Mouse (Mus musculus): ENCODE data around the gene Ppp6r3. TPM values are rescaled to one million over a fixed set of nuclear protein-coding genes. Genes with fewer than 3 reads are reported as not detected.

Gene Ppp6r3
- polyA plus RNA-seq, 1 experiment, result 32.4 TPM

GRCm38 (mm10) chr19:3441092-3441491, 134.5 kb downstream of the Ppp6r3 start:
- no peaks in the 10 kb centered on the region for H3K4me1 ChIP-seq (ENCODE audit: control insufficient read depth, insufficient read depth, insufficient read length, low read length)
- no peak overlapping the region for H3K4me3 ChIP-seq (ENCODE audit: insufficient read depth, low read depth, low read length)
- no peak overlapping the region for H3K27ac ChIP-seq (replicated peaks; ENCODE audit: low read depth, low read length)

GRCm38 (mm10) chr19:3440667-3441066, 134.9 kb downstream of the Ppp6r3 start:
- Histone ChIP-seq H3K4me1 (ENCODE audit: control insufficient read depth, insufficient read depth, insufficient read length, low read length) (no peaks in the 10 kb centered on the region), H3K4me3 (ENCODE audit: insufficient read depth, low read depth, low read length) (no peak overlapping the region), H3K27ac (replicated peaks; ENCODE audit: low read depth, low read length) (no peak overlapping the region)

- Histone ChIP-seq H3K4me3 (ENCODE audit: insufficient read depth, low read depth, low read length) (no peak overlapping the region), H3K4me1 (ENCODE audit: control insufficient read depth, insufficient read depth, insufficient read length, low read length) (no peaks in the 10 kb centered on the region), H3K27ac (replicated peaks; ENCODE audit: low read depth, low read length) (no peak overlapping the region)
Observed at GRCm38 (mm10) chr19:3437980-3438379, 137.6 kb downstream of the Ppp6r3 start.

GRCm38 (mm10) chr19:3436840-3437239, 138.7 kb downstream of the Ppp6r3 start:
- H3K4me3 ChIP-seq (ENCODE audit: insufficient read depth, low read depth, low read length), result no peak overlapping the region
- no peaks in the 10 kb centered on the region for H3K4me1 ChIP-seq (ENCODE audit: control insufficient read depth, insufficient read depth, insufficient read length, low read length)
- no peak overlapping the region for H3K27ac ChIP-seq (replicated peaks; ENCODE audit: low read depth, low read length)

GRCm38 (mm10) chr19:3435824-3436223, 139.7 kb downstream of the Ppp6r3 start:
- no peaks in the 10 kb centered on the region for H3K4me1 ChIP-seq (ENCODE audit: control insufficient read depth, insufficient read depth, insufficient read length, low read length)
- H3K27ac ChIP-seq (replicated peaks; ENCODE audit: low read depth, low read length), result no peak overlapping the region
- no peak overlapping the region for H3K4me3 ChIP-seq (ENCODE audit: insufficient read depth, low read depth, low read length)

- Histone ChIP-seq H3K27ac (replicated peaks; ENCODE audit: low read depth, low read length) (no peak overlapping the region), H3K4me3 (ENCODE audit: insufficient read depth, low read depth, low read length) (no peak overlapping the region), H3K4me1 (ENCODE audit: control insufficient read depth, insufficient read depth, insufficient read length, low read length) (no peaks in the 10 kb centered on the region)
Observed at GRCm38 (mm10) chr19:3434641-3435040, 140.9 kb downstream of the Ppp6r3 start.

GRCm38 (mm10) chr19:3434124-3434523, 141.4 kb downstream of the Ppp6r3 start:
- no peak overlapping the region for H3K4me3 ChIP-seq (ENCODE audit: insufficient read depth, low read depth, low read length)
- no peaks in the 10 kb centered on the region for H3K4me1 ChIP-seq (ENCODE audit: control insufficient read depth, insufficient read depth, insufficient read length, low read length)
- no peak overlapping the region for H3K27ac ChIP-seq (replicated peaks; ENCODE audit: low read depth, low read length)

- Histone ChIP-seq H3K4me1 (ENCODE audit: control insufficient read depth, insufficient read depth, insufficient read length, low read length) (no peaks in the 10 kb centered on the region), H3K4me3 (ENCODE audit: insufficient read depth, low read depth, low read length) (no peak overlapping the region), H3K27ac (replicated peaks; ENCODE audit: low read depth, low read length) (no peak overlapping the region)
Observed at GRCm38 (mm10) chr19:3431969-3432368, 143.6 kb downstream of the Ppp6r3 start.

GRCm38 (mm10) chr19:3431066-3431465, 144.5 kb downstream of the Ppp6r3 start:
- Histone ChIP-seq H3K27ac (replicated peaks; ENCODE audit: low read depth, low read length) (no peak overlapping the region), H3K4me3 (ENCODE audit: insufficient read depth, low read depth, low read length) (no peak overlapping the region), H3K4me1 (ENCODE audit: control insufficient read depth, insufficient read depth, insufficient read length, low read length) (no peaks in the 10 kb centered on the region)

- no peaks in the 10 kb centered on the region for H3K4me1 ChIP-seq (ENCODE audit: control insufficient read depth, insufficient read depth, insufficient read length, low read length)
- H3K4me3 ChIP-seq (ENCODE audit: insufficient read depth, low read depth, low read length), result no peak overlapping the region
- no peak overlapping the region for H3K27ac ChIP-seq (replicated peaks; ENCODE audit: low read depth, low read length)
Observed at GRCm38 (mm10) chr19:3429156-3429816, 146.3 kb downstream of the Ppp6r3 start.

- Histone ChIP-seq H3K4me3 (ENCODE audit: insufficient read depth, low read depth, low read length) (no peak overlapping the region), H3K4me1 (ENCODE audit: control insufficient read depth, insufficient read depth, insufficient read length, low read length) (no peaks in the 10 kb centered on the region), H3K27ac (replicated peaks; ENCODE audit: low read depth, low read length) (no peak overlapping the region)
Observed at GRCm38 (mm10) chr19:3428057-3428830, 147.3 kb downstream of the Ppp6r3 start.

- no peak overlapping the region for H3K27ac ChIP-seq (replicated peaks; ENCODE audit: low read depth, low read length)
- H3K4me1 ChIP-seq (ENCODE audit: control insufficient read depth, insufficient read depth, insufficient read length, low read length), result no peaks in the 10 kb centered on the region
- no peak overlapping the region for H3K4me3 ChIP-seq (ENCODE audit: insufficient read depth, low read depth, low read length)
Observed at GRCm38 (mm10) chr19:3424214-3424613, 151.3 kb downstream of the Ppp6r3 start.

- Histone ChIP-seq H3K4me3 (ENCODE audit: insufficient read depth, low read depth, low read length) (no peak overlapping the region), H3K27ac (replicated peaks; ENCODE audit: low read depth, low read length) (no peak overlapping the region), H3K4me1 (ENCODE audit: control insufficient read depth, insufficient read depth, insufficient read length, low read length) (no peaks in the 10 kb centered on the region)
Observed at GRCm38 (mm10) chr19:3422981-3423380, 152.6 kb downstream of the Ppp6r3 start.

GRCm38 (mm10) chr19:3422488-3422887, 153.1 kb downstream of the Ppp6r3 start:
- Histone ChIP-seq H3K4me1 (ENCODE audit: control insufficient read depth, insufficient read depth, insufficient read length, low read length) (no peaks in the 10 kb centered on the region), H3K4me3 (ENCODE audit: insufficient read depth, low read depth, low read length) (no peak overlapping the region), H3K27ac (replicated peaks; ENCODE audit: low read depth, low read length) (no peak overlapping the region)

- no peak overlapping the region for H3K27ac ChIP-seq (replicated peaks; ENCODE audit: low read depth, low read length)
- H3K4me1 ChIP-seq (ENCODE audit: control insufficient read depth, insufficient read depth, insufficient read length, low read length), result no peaks in the 10 kb centered on the region
- H3K4me3 ChIP-seq (ENCODE audit: insufficient read depth, low read depth, low read length), result no peak overlapping the region
Observed at GRCm38 (mm10) chr19:3419251-3419650, 156.3 kb downstream of the Ppp6r3 start.

- H3K4me3 ChIP-seq (ENCODE audit: insufficient read depth, low read depth, low read length), result 0 out of 2 replicates have a peak within 1 kb of the TSS, but pooled peaks have one; percentile 13
- H3K27ac ChIP-seq (replicated peaks; ENCODE audit: low read depth, low read length), result no peak within 1 kb of the TSS
- H3K4me1 ChIP-seq (ENCODE audit: control insufficient read depth, insufficient read depth, insufficient read length, low read length), result no peaks in the 10 kb centered on the region
Observed at GRCm38 (mm10) chr19:3414268-3414733, 161.2 kb downstream of the Ppp6r3 start, which contains the start of gene Gal. TSS of gene Gal (minus strand) at chr19:3414544.

Data from brown adipose tissue, adult 24 weeks (tissue).